Mouse (Mus musculus) kidney, embryonic 15.5 days (tissue): Measurements from ENCODE around the gene Cd200. TPM values are rescaled to one million over a fixed set of nuclear protein-coding genes. Genes with fewer than 3 reads are reported as not detected.

Source experiments
- polyA plus RNA-seq: library from polyadenylated mRNA; unstranded; fragments of >200 nt; fragmentation: Nextera tagmentation; extraction: Ambion mirVana; gene quantifications from 2 replicates; pipeline ENCODE4 v1.2.1, GENCODE M21; 2015

The Cd200 gene
- polyA plus RNA-seq, 1 experiment from 2014 or later, result 34.9 TPM

Other genes with a start within 250 kb of the Cd200 start
- 0.06 and 0.13 TPM in 2 replicates for gene Btla, start 184.7 kb downstream of the Cd200 start, polyA plus RNA-seq
- 0.61 and 0.80 TPM in 2 replicates for gene Gm609, start 83.9 kb upstream of the Cd200 start, polyA plus RNA-seq
- gene Gm17783, start 123.0 kb upstream of the Cd200 start, polyA plus RNA-seq, result 2.4 and 2.5 TPM in 2 replicates
- gene Slc9c1, start 126.3 kb upstream of the Cd200 start, polyA plus RNA-seq, result not detected in 2 replicates
- 0.08 and 0.18 TPM in 2 replicates for gene Gcsam, start 201.3 kb upstream of the Cd200 start, polyA plus RNA-seq
- 0.23 and 0.30 TPM in 2 replicates for gene BC016579, start 245.0 kb upstream of the Cd200 start, polyA plus RNA-seq